Mouse (Mus musculus) adrenal gland, postnatal 10 days (tissue): Measurements from ENCODE around the gene Kif16b. TPM values are rescaled to one million over a fixed set of nuclear protein-coding genes. Genes with fewer than 3 reads are reported as not detected.

Experiments
- DNase-seq: peaks from one replicate; pipeline ENCODE4 v3.0.0; 2021; ENCODE audit warnings: mixed read lengths
- long read RNA-seq, 2 experiments: library from polyadenylated mRNA; stranded (forward); transcript quantifications; one replicate each; pipeline ENCODE4 v2.0.0; 2021
- total RNA-seq, 2 experiments: library from RNA; stranded (reverse); gene quantifications; 2 replicates each; pipeline ENCODE4 v1.2.3; 2021

The Kif16b gene
- 10 to 100 TPM; 19.4 to 23.5 TPM for total RNA-seq
- long read RNA-seq, experiment 1, full-length matches to known transcripts: 11 of 20 reads
- long read RNA-seq, experiment 1, partial matches to known transcripts: 6 of 20 reads
- long read RNA-seq, experiment 1, other reads (novel, unspliced or antisense): 3 of 20 reads
- long read RNA-seq, experiment 2, full-length matches to known transcripts: 5 of 9 reads
- long read RNA-seq, experiment 2, partial matches to known transcripts: 3 of 9 reads
- long read RNA-seq, experiment 2, other reads (novel, unspliced or antisense): 1 of 9 reads

- DNase-seq: peak; percentile 97
Observed at GRCm38 (mm10) chr2:142900862-142901805, at the start of gene Kif16b. Gene Kif16b (minus strand): TSS chr2:142901531.

- no peak for DNase-seq
Observed at GRCm38 (mm10) chr2:142940899-142941642, 39.7 kb upstream of the Kif16b start.

- no peak for DNase-seq
Observed at GRCm38 (mm10) chr2:142930445-142930844, 29.1 kb upstream of the Kif16b start.

- DNase-seq: no peak
Observed at GRCm38 (mm10) chr2:142929226-142930112, 28.1 kb upstream of the Kif16b start.

- no peak for DNase-seq
Observed at GRCm38 (mm10) chr2:142910808-142911388, 9.6 kb upstream of the Kif16b start.

GRCm38 (mm10) chr2:142909213-142909612 lies 7.9 kb upstream of the Kif16b start:
- no peak for DNase-seq

- no peak for DNase-seq
Observed at GRCm38 (mm10) chr2:142907056-142907455, 5.7 kb upstream of the Kif16b start.

GRCm38 (mm10) chr2:142902905-142903895 lies 1.9 kb upstream of the Kif16b start:
- peak; percentile 97 for DNase-seq

- DNase-seq: no peak
Observed at GRCm38 (mm10) chr2:142900120-142900861, 1.0 kb downstream of the Kif16b start.

GRCm38 (mm10) chr2:142893780-142894179 lies 7.6 kb downstream of the Kif16b start:
- DNase-seq: no peak

- DNase-seq: no peak
Observed at GRCm38 (mm10) chr2:142891283-142891682, 10.0 kb downstream of the Kif16b start.

- no peak for DNase-seq
Observed at GRCm38 (mm10) chr2:142884456-142884855, 16.9 kb downstream of the Kif16b start.

GRCm38 (mm10) chr2:142883625-142883994 lies 17.7 kb downstream of the Kif16b start:
- DNase-seq: no peak

- no peak for DNase-seq
Observed at GRCm38 (mm10) chr2:142882871-142883624, 18.3 kb downstream of the Kif16b start.

- no peak for DNase-seq
Observed at GRCm38 (mm10) chr2:142882466-142882865, 18.9 kb downstream of the Kif16b start.

- DNase-seq: no peak
Observed at GRCm38 (mm10) chr2:142881177-142881576, 20.2 kb downstream of the Kif16b start.

- no peak for DNase-seq
Observed at GRCm38 (mm10) chr2:142879257-142879818, 22.0 kb downstream of the Kif16b start.

- no peak for DNase-seq
Observed at GRCm38 (mm10) chr2:142876636-142877035, 24.7 kb downstream of the Kif16b start.
